Mouse (Mus musculus) limb, embryonic 14.5 days (tissue): ENCODE data around the gene Gpr82. TPM values are rescaled to one million over a fixed set of nuclear protein-coding genes. Genes with fewer than 3 reads are reported as not detected.
A peak's percentile ranks its signal among the peaks of the same experiment; 100 is the strongest.

Experiments
- ATAC-seq: fragments of 200-750 bp; cut with Nextera tagmentation; 2 replicates; pipeline ENCODE4 v1.8.0; 2017; ENCODE audit warnings: low read depth, moderate number of reproducible peaks, moderate TSS enrichment; ENCODE audit not compliant: low FRiP score
- DNase-seq: peaks from one replicate; pipeline ENCODE4 v3.0.0-alpha.2; 2015; ENCODE audit warnings: low spot score
- H3K27ac ChIP-seq: fragments of 300-500 bp; sonication (generic); replicated peaks from 2 replicates; pipeline ENCODE4 v1.5.1; 2014; ENCODE audit warnings: low read depth, mild to moderate bottlenecking, low read length, moderate library complexity, mixed read lengths
- H3K27me3 ChIP-seq: fragments of 300-500 bp; sonication (generic); 2 replicates; pipeline ENCODE4 v1.6.1; 2014; ENCODE audit warnings: low read length, mixed read lengths; ENCODE audit not compliant: control insufficient read depth, insufficient read depth
- H3K36me3 ChIP-seq: fragments of 300-500 bp; sonication (generic); 2 replicates; pipeline ENCODE4 v1.6.1; 2014; ENCODE audit warnings: mild to moderate bottlenecking, low read length, moderate library complexity, mixed read lengths; ENCODE audit not compliant: control insufficient read depth, insufficient read depth
- H3K4me1 ChIP-seq: fragments of 300-500 bp; sonication (generic); 2 replicates; pipeline ENCODE4 v1.6.1; 2014; ENCODE audit warnings: antibody characterized with exemption, low read length, mixed read lengths; ENCODE audit not compliant: control insufficient read depth, insufficient read depth
- H3K4me2 ChIP-seq: fragments of 300-500 bp; sonication (generic); replicated peaks from 2 replicates; pipeline ENCODE4 v1.6.1; 2014; ENCODE audit warnings: low read depth, mild to moderate bottlenecking, low read length, moderate library complexity; ENCODE audit not compliant: severe bottlenecking
- H3K4me3 ChIP-seq: fragments of 300-500 bp; sonication (generic); replicated peaks from 2 replicates; pipeline ENCODE4 v1.5.1; 2014; ENCODE audit warnings: low read length
- H3K9ac ChIP-seq: fragments of 300-500 bp; sonication (generic); 2 replicates; pipeline ENCODE4 v1.6.1; 2014; ENCODE audit warnings: mild to moderate bottlenecking, low read depth, low read length, moderate library complexity; ENCODE audit not compliant: severe bottlenecking
- H3K9me3 ChIP-seq: fragments of 300-500 bp; sonication (generic); 2 replicates; pipeline ENCODE4 v1.6.1; 2016; ENCODE audit warnings: low read length; ENCODE audit not compliant: control insufficient read depth
- POLR2A ChIP-seq: fragments of 200-500 bp; IDR thresholded peaks from 2 replicates; pipeline ENCODE4 v1.8.0; 2012; ENCODE audit warnings: inconsistent platforms, mild to moderate bottlenecking, moderate library complexity, borderline replicate concordance; ENCODE audit not compliant: insufficient read depth, insufficient read length; ENCODE audit errors: extremely low read depth
- WGBS: fragments of 180-500 bp; shearing (Covaris S2); extraction: QIAGEN DNeasy Blood & Tissue Kit; methylation state at CpG from one replicate; pipeline ENCODE4 v1.1.7; 2014; 5-methylcytosine and 5-hydroxymethylcytosine counted together
- microRNA-seq: library from miRNA; unstranded; fragments of <30 nt; microRNA quantifications from one replicate; pipeline ENCODE4, GENCODE M21; 2016
- polyA plus RNA-seq, 2 experiments: library from polyadenylated mRNA; depleted of rRNA in 1 of 2; stranded (reverse) in 1 of 2; unstranded in 1 of 2; fragments of >200 nt; fragmentation: Nextera tagmentation in 1 of 2; extraction: Ambion mirVana in 1 of 2; gene quantifications; 2 replicates each; pipeline versions ENCODE4 v1.2.1 to v1.2.3; 2012 to 2014

Gpr82 gene
- polyA plus RNA-seq, 2 experiments, result 0.03 to 0.40 TPM

GRCm38 (mm10) chrX:13691865-13692264 lies 30.7 kb downstream of the Gpr82 start:
- DNase-seq, result no peak
- Histone ChIP-seq H3K27ac (no peak overlapping the region), H3K4me3 (no peak overlapping the region), H3K9ac (no peak overlapping the region), H3K27me3 (no peaks in the 10 kb centered on the region), H3K4me1 (no peaks in the 10 kb centered on the region), H3K4me2 (no peak overlapping the region), H3K36me3 (no peaks in the 10 kb centered on the region), H3K9me3 (no peaks in the 10 kb centered on the region)
- no peak for TF ChIP-seq POLR2A
- 91% methylated on average over 4 of the region's 4 CpGs for WGBS
- ATAC-seq, result no peak

- WGBS, result 94% methylated on average over 3 of the region's 3 CpGs
- H3K9ac ChIP-seq, result no peak overlapping the region
- no peaks in the 10 kb centered on the region for H3K36me3 ChIP-seq
- ATAC-seq (no peak), DNase-seq (no peak)
- no peak overlapping the region for H3K4me3 ChIP-seq
- H3K4me1 ChIP-seq, result no peaks in the 10 kb centered on the region
- no peak overlapping the region for H3K4me2 ChIP-seq
- H3K27me3 ChIP-seq, result no peaks in the 10 kb centered on the region
- TF ChIP-seq POLR2A, result no peak
- no peak overlapping the region for H3K27ac ChIP-seq
- no peaks in the 10 kb centered on the region for H3K9me3 ChIP-seq
These were observed 39.5 kb downstream of the Gpr82 start for GRCm38 (mm10) chrX:13700681-13701080.

GRCm38 (mm10) chrX:13705051-13705450 lies 43.9 kb downstream of the Gpr82 start:
- H3K27ac ChIP-seq, result no peak overlapping the region
- H3K9me3 ChIP-seq, result no peaks in the 10 kb centered on the region
- H3K36me3 ChIP-seq, result no peaks in the 10 kb centered on the region
- no peaks in the 10 kb centered on the region for H3K4me1 ChIP-seq
- TF ChIP-seq POLR2A, result no peak
- H3K4me3 ChIP-seq, result no peak overlapping the region
- WGBS, result 27% methylated on average over 2 of the region's 2 CpGs
- H3K4me2 ChIP-seq, result no peak overlapping the region
- no peaks in the 10 kb centered on the region for H3K27me3 ChIP-seq
- ATAC-seq, result peak; percentile 79
- no peak overlapping the region for H3K9ac ChIP-seq
- peak; percentile 89 for DNase-seq

- ATAC-seq (peak; percentile 60; the same call in 1 of the 2 replicates), DNase-seq (peak; percentile 69)
- H3K9ac ChIP-seq, result no peak overlapping the region
- no peaks in the 10 kb centered on the region for H3K9me3 ChIP-seq
- no peak overlapping the region for H3K4me3 ChIP-seq
- H3K27ac ChIP-seq, result no peak overlapping the region
- no peaks in the 10 kb centered on the region for H3K4me1 ChIP-seq
- H3K27me3 ChIP-seq, result no peaks in the 10 kb centered on the region
- WGBS, result 34% methylated on average over 2 of the region's 2 CpGs
- no peak for TF ChIP-seq POLR2A
- no peaks in the 10 kb centered on the region for H3K36me3 ChIP-seq
- no peak overlapping the region for H3K4me2 ChIP-seq
These were observed 49.0 kb downstream of the Gpr82 start for GRCm38 (mm10) chrX:13710174-13710573.

Small RNAs within 50 kb of the gene (microRNA-seq; reads per million reads assigned to microRNA genes)
- not detected for gene Gm25246

Other genes with a start within 250 kb of the Gpr82 start
- gene Nyx, start 195.3 kb upstream of the Gpr82 start, polyA plus RNA-seq (2012; rRNA removed), result 0.10 and 0.12 TPM in 2 replicates
- 0.04 TPM in 1 of 2 replicates, not detected in the other for gene Nyx, start 195.3 kb upstream of the Gpr82 start, polyA plus RNA-seq (2014; fragmentation: Nextera tagmentation; extraction: Ambion mirVana)
- 0.93 and 1.7 TPM in 2 replicates for gene Gpr34, start 29.3 kb upstream of the Gpr82 start, polyA plus RNA-seq (2012; rRNA removed)
- 3.2 TPM in 2 replicates for gene Gpr34, start 29.3 kb upstream of the Gpr82 start, polyA plus RNA-seq (2014; fragmentation: Nextera tagmentation; extraction: Ambion mirVana)
- 25.4 and 25.7 TPM in 2 replicates for gene Cask, start 190.0 kb downstream of the Gpr82 start, polyA plus RNA-seq (2012; rRNA removed)
- gene Cask, start 190.0 kb downstream of the Gpr82 start, polyA plus RNA-seq (2014; fragmentation: Nextera tagmentation; extraction: Ambion mirVana), result 20.9 and 27.4 TPM in 2 replicates